Mouse (Mus musculus) liver, postnatal 0 days (tissue): Measurements from ENCODE around the gene Tmem95. TPM values are rescaled to one million over a fixed set of nuclear protein-coding genes. Genes with fewer than 3 reads are reported as not detected.
"Not testable (repeated sequence)": the region's sequence is repeated elsewhere in the genome, so short reads cannot be mapped to it uniquely, and the experiment has no call there.

Source experiments
- ATAC-seq: fragments of 200-750 bp; cut with Nextera tagmentation; 2 replicates; pipeline ENCODE4 v1.8.0; 2017; ENCODE audit warnings: mild to moderate bottlenecking, moderate library complexity
- DNase-seq: peaks from one replicate; pipeline ENCODE4 v3.0.0-alpha.2; 2016
- H3K27ac ChIP-seq: fragments of 300-500 bp; sonication (generic); 2 replicates; pipeline ENCODE4 v1.5.1; 2014; ENCODE audit warnings: antibody characterized with exemption, moderate library complexity, mild to moderate bottlenecking, low read depth
- H3K27me3 ChIP-seq: fragments of 300-500 bp; sonication (generic); 2 replicates; pipeline ENCODE4 v1.6.1; 2014; ENCODE audit warnings: low read length, control low read depth, mixed read lengths; ENCODE audit not compliant: insufficient read depth
- H3K36me3 ChIP-seq: fragments of 300-500 bp; sonication (generic); replicated peaks from 2 replicates; pipeline ENCODE4 v1.6.1; 2014; ENCODE audit warnings: mild to moderate bottlenecking, control low read depth, low read length, moderate library complexity, mixed read lengths; ENCODE audit not compliant: insufficient read depth
- H3K4me1 ChIP-seq: fragments of 300-500 bp; sonication (generic); 2 replicates; pipeline ENCODE4 v1.6.1; 2014; ENCODE audit warnings: antibody characterized with exemption, mild to moderate bottlenecking, control low read depth; ENCODE audit not compliant: insufficient read depth
- H3K4me2 ChIP-seq: fragments of 300-500 bp; sonication (generic); 2 replicates; pipeline ENCODE4 v1.6.1; 2014; ENCODE audit warnings: low read depth, mild to moderate bottlenecking, low read length, moderate library complexity, mixed read lengths
- H3K4me3 ChIP-seq: fragments of 300-500 bp; sonication (generic); 2 replicates; pipeline ENCODE4 v1.5.1; 2014; ENCODE audit warnings: low read depth, low read length
- H3K9ac ChIP-seq: fragments of 300-500 bp; sonication (generic); replicated peaks from 2 replicates; pipeline ENCODE4 v1.6.1; 2014; ENCODE audit warnings: mild to moderate bottlenecking, moderate library complexity
- H3K9me3 ChIP-seq: fragments of 300-500 bp; sonication (generic); 2 replicates; pipeline ENCODE4 v1.6.1; 2016; ENCODE audit warnings: mild to moderate bottlenecking, control low read depth, low read length, mixed read lengths
- CTCF ChIP-seq: sonication (generic); IDR thresholded peaks from 2 replicates; pipeline ENCODE4 v1.5.1; 2016; ENCODE audit warnings: antibody characterized with exemption, low read depth
- EP300 ChIP-seq: IDR thresholded peaks from 2 replicates; pipeline ENCODE4 v1.6.1; 2016; ENCODE audit warnings: antibody characterized with exemption, low read depth, mild to moderate bottlenecking
- WGBS: fragments of 180-500 bp; shearing (Covaris S2); extraction: QIAGEN DNeasy Blood & Tissue Kit; methylation state at CpG from one replicate; pipeline ENCODE4 v1.1.7; 2014; ENCODE audit not compliant: insufficient replicate concordance; 5-methylcytosine and 5-hydroxymethylcytosine counted together
- polyA plus RNA-seq: library from polyadenylated mRNA; unstranded; fragments of >200 nt; fragmentation: Nextera tagmentation; extraction: Ambion mirVana; gene quantifications from 2 replicates; pipeline ENCODE4 v1.2.1, GENCODE M21; 2015

The Tmem95 gene
- polyA plus RNA-seq, 1 experiment from 2014 or later, result not detected

- Histone ChIP-seq H3K27me3 (no peaks in the 10 kb centered on the region), H3K36me3 (peaks cover 35% of the 10 kb centered on the region), H3K9ac (peak overlapping the region; percentile 91), H3K27ac (peak overlapping the region; percentile 100), H3K4me2 (peak overlapping the region; percentile 92), H3K9me3 (no peaks in the 10 kb centered on the region), H3K4me3 (peak overlapping the region; percentile 96), H3K4me1 (peaks cover 49% of the 10 kb centered on the region)
- WGBS, result under 1% methylated on average over 32 of the region's 65 CpGs
- ATAC-seq, result peak; percentile 29
- peak; percentile 76 for DNase-seq
- no peak for TF ChIP-seq EP300
- no peak for TF ChIP-seq CTCF
Observed at GRCm38 (mm10) chr11:69920266-69921031, 42.6 kb upstream of the Tmem95 start.

- no peak for TF ChIP-seq CTCF
- peak; percentile 61 for TF ChIP-seq EP300
- no peaks in the 10 kb centered on the region for H3K9me3 ChIP-seq
- H3K4me3 ChIP-seq, result peak overlapping the region; percentile 96
- no peaks in the 10 kb centered on the region for H3K27me3 ChIP-seq
- ATAC-seq (peak; percentile 28), DNase-seq (peak; percentile 95)
- H3K4me1 ChIP-seq, result peaks cover 55% of the 10 kb centered on the region
- WGBS, result under 1% methylated on average over 17 of the region's 17 CpGs
- H3K9ac ChIP-seq, result peak overlapping the region; percentile 91
- H3K27ac ChIP-seq, result peak overlapping the region; percentile 100
- peaks cover 41% of the 10 kb centered on the region for H3K36me3 ChIP-seq
- peak overlapping the region; percentile 92 for H3K4me2 ChIP-seq
Observed at GRCm38 (mm10) chr11:69919661-69920265, 41.9 kb upstream of the Tmem95 start.

- H3K36me3 ChIP-seq, result peaks cover 41% of the 10 kb centered on the region
- H3K4me1 ChIP-seq, result peaks cover 61% of the 10 kb centered on the region
- 47% methylated on average over 9 of the region's 9 CpGs for WGBS
Observed at GRCm38 (mm10) chr11:69919053-69919452, 41.2 kb upstream of the Tmem95 start.

DNA sequence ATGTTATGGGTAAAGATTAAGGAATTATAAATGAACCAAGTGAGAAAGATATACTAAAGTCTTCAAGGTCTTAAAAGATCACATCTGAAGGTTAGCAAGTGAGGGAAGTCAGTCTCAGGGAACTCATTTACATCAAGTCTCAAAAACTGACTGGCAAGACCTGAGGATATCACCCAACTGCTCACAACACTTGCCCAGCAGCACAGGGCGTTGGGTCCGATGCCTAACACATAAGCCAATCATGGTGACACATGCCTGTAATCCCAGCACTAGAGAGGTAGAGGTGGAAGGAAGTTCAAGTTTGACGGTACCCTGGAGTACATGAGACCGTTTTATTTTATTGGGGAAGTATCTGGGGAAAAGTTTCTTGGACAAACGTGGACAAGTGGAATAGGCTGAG is 40.3 kb upstream of the Tmem95 start:
- peak overlapping the region; percentile 35; the same call in 1 of the 2 replicates for H3K27ac ChIP-seq
- 0 out of 2 replicates have a peak overlapping the region, but pooled peaks have one; percentile 99 for H3K4me2 ChIP-seq
- H3K4me1 ChIP-seq, result peaks cover 64% of the 10 kb centered on the region

More at GRCm38 (mm10) chr11:69919053-69919452, 41.2 kb upstream of the Tmem95 start:
- no peak for TF ChIP-seq CTCF
- no peak for TF ChIP-seq EP300
- peak overlapping the region; percentile 96 for H3K4me3 ChIP-seq
- peak overlapping the region; percentile 100 for H3K27ac ChIP-seq
- DNase-seq, result peak; percentile 13
- H3K4me2 ChIP-seq, result peak overlapping the region; percentile 92
- H3K9ac ChIP-seq, result peak overlapping the region; percentile 91
- no peaks in the 10 kb centered on the region for H3K9me3 ChIP-seq
- ATAC-seq, result no peak
- no peaks in the 10 kb centered on the region for H3K27me3 ChIP-seq

GRCm38 (mm10) chr11:69917379-69917948 is 39.6 kb upstream of the Tmem95 start:
- Histone ChIP-seq H3K36me3 (peaks cover 42% of the 10 kb centered on the region), H3K4me1 (peaks cover 57% of the 10 kb centered on the region), H3K4me3 (no peak overlapping the region), H3K27ac (peak overlapping the region; percentile 90), H3K9me3 (no peaks in the 10 kb centered on the region), H3K27me3 (no peaks in the 10 kb centered on the region), H3K4me2 (peak overlapping the region; percentile 99; the same call in 1 of the 2 replicates), H3K9ac (peak overlapping the region; percentile 93)
- TF ChIP-seq EP300 (no peak), CTCF (no peak)
- 74% methylated on average over 8 of the region's 8 CpGs for WGBS
- DNase-seq (no peak), ATAC-seq (no peak)

More for the DNA sequence above, 40.3 kb upstream of the Tmem95 start:
- ATAC-seq, result no peak
- Histone ChIP-seq H3K9ac (no peak overlapping the region), H3K36me3 (peaks cover 41% of the 10 kb centered on the region), H3K27me3 (no peaks in the 10 kb centered on the region), H3K9me3 (no peaks in the 10 kb centered on the region), H3K4me3 (no peak overlapping the region)
- DNase-seq, result peak; percentile 11
- WGBS, result 72% methylated on average over 5 of the region's 5 CpGs
- no peak for TF ChIP-seq CTCF
- no peak for TF ChIP-seq EP300

GRCm38 (mm10) chr11:69916652-69917378 is 39.0 kb upstream of the Tmem95 start:
- H3K36me3 ChIP-seq, result peaks cover 48% of the 10 kb centered on the region
- 53% methylated on average over 7 of the region's 7 CpGs for WGBS
- not testable (repeated sequence) for H3K27me3 ChIP-seq, H3K9me3 ChIP-seq, ATAC-seq
- H3K9ac ChIP-seq, result peak overlapping the region; percentile 93
- peak; percentile 18 for DNase-seq
- H3K4me2 ChIP-seq, result peak overlapping the region; percentile 99
- H3K4me1 ChIP-seq, result peaks cover 53% of the 10 kb centered on the region
- H3K4me3 ChIP-seq, result peak overlapping the region; percentile 97
- H3K27ac ChIP-seq, result peak overlapping the region; percentile 90
